Mouse (Mus musculus) CD4-positive, CD25-positive, alpha-beta regulatory T cell, adult 2 months (primary cell): ENCODE results near the gene Rhpn2.

Experiments used
- DNase-seq: peaks from one replicate; pipeline ENCODE4 v3.0.0-alpha.2; 2012; ENCODE audit warnings: low read depth, low spot score

The Rhpn2 gene

DNA sequence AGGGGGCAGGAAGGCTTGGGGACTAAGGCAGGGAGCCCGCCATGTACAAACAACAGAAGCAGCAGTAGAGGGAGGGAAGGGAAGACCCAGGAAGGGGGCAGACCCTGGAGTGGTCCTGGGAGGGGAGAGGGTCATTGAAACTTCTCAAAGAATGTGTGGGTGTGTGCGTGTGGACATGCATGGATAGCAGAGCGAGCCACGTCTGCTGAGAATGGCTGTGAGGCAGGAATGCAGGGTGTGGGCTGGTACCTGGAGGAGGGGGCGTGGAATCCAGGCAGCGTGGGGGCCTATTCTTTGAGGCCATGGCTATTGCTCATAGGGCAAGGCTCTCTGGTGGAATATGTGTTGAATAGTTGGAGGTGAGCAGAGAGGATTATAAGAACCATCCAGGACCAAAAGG lies 54.7 kb downstream of the Rhpn2 start:
- no peak for DNase-seq

DNA sequence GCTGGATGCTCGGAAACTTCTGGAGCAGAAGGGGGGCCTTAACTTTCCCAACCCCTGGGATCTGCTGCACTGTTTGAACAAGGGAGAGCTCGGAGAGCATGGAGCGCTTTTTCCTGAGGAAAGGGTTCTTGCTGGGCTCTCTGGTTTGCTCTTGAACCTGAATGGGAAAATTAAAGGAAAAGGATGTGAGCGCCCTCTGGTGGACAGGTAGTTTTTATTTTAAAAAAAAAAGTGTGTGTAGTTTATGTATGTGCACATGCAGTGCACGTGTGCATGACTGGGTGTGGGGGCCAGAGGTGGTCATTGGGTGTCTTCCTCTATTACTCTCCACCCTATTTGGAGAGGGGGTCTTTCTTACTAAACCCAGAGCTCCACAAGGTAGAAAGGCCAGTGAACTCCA lies 59.0 kb downstream of the Rhpn2 start:
- peak; percentile 28 for DNase-seq

DNA sequence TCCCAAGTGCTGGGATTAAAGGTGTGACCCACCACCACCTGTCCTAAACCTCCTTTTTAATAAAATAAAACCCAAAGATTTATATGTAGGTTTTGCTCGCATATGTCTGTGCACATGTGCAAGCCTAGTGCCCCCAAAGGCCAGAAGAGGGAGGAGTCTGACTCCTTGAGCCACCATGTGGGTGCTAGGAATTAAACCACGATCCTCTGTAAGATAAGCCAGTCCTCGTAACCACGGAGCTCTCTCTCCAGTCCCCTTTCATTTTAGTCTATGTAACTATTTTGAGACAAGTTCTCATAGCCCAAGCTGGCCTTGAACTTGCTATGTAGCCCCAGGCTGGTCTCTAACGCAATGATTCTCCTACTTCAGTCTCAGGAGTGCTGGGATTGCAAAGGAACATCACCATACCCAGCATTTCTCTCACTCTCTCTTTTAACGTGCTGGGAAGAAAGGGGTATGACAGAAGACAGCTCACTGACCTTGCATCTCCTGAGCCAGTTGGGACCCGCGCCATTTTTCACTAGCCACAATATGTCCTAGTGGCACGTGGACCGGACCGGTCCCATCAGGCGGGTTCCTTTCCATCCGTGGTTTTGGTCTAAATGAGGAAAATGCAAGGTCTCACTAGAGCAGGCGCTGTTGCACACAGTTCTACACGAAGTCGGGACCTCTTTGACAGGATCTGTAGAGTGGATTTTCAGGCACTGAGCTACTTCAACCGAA lies 61.9 kb downstream of the Rhpn2 start:
- peak; percentile 10 for DNase-seq

DNA sequence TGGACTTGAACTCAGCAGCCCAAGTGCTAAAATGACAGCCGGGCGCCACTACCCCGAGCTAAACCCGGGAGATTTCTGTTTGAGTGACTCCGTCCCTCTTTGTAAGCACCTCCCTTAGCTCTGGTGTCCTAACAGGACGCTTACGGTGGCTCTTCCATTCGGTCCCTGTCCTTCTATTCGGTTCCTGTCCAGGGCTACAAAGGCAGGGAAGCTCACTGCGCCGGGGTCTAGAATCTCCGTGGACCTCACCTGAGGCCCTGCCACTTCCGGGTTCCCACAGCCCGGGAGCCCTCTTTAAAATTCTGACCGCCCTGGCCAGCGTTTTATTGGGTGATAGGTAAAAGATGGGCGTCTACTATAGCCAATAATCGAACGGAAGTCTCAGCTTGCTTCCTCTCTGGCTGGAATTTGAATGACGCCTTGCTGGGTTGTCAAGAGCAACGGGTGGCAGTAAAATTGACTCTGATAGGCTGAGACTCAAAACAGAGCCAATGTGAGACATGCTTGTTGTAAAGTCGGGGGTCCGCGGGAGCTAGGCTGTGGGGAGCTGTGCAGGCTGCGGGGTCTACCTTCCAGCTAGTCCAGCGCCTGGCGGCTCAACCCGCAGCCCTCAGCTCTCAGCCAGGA lies 62.7 kb downstream of the Rhpn2 start, which contains the start of the genes Faap24 and Cep89:
Gene Faap24, minus strand, starts transcription at position 295 of the 627 bp plus-strand sequence.
Gene Cep89, plus strand, starts transcription at position 494 of the 627 bp plus-strand sequence.
- DNase-seq, result peak; percentile 95

DNA sequence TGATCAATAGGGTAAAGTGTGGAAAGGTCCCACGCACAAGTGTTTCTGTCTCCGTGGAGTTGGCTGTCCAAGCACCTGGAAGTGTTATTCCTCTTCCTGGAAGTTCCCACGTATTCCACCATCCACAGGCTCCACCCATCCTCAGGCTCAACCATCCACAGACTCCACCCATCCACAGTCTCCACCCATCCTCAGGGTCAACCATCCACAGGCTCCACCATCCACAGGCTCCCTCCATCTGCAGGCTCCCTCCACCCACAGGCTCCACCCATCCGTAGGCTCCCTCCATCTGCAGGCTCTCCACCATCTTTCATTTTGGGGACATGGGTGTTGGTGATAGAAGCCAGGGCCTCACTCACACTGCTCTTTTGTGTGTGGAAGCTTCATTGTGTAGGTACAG lies 67.2 kb downstream of the Rhpn2 start:
- no peak for DNase-seq

DNA sequence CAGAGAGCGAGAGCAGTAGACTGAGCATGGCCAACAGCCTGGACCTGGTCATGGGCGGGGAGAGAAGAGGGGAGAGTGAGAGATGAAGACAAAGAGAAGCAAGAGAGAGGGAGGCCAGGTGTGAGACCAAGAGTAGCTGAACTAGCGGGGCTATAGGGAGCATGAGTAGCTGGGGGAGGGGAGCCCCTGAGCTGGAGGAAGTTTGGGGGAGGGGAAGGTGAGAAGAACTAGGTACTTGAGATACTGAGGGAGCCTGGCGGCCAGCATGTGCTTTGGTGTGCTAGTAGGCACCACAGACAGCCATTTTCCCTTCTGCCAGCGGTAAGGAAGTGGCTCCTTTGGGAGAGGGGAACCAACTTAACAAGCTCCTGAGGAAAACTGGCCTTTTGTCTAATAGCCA lies 81.3 kb downstream of the Rhpn2 start:
- DNase-seq, result no peak

DNA sequence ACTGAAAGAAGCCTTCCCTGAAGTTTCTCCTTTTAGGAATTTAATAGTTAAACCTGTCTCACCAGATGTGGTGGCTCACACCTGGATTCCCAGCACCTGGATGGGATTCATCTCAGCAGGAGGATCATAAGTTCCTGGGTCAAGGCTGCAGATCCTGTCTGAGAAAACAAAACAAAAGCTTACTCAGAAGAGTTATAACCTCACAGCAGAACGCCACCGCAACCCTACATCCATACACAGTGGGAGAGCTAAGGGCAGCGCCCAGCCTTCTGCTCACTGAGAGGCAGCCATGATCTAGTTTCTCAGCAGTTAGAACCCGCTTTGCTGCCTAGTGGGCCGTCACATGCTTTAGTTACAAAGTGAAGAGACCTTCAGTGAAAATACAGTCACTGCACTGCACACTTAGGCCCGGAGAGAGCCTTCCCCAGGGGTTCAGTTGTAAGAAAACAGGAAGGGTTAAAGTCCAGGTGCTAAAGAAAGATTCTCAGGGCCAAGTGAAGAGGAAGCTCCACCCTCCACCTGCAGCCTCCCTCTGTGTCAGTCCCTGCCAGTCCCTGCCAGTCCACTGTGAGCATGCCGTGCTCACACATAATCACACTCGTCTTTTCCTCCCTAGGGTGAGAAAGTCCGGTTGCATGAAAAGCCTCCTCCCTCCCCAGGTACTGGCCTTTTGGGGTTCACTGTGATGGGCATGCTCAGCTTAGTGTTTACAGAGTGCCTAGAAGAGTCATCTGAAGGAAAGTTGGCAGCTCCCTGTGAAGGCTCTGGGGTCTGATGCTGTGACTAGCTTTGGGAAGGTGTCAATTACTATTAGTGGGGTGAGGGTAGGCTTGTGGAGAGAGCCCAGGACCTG lies 82.1 kb downstream of the Rhpn2 start:
- no peak for DNase-seq

DNA sequence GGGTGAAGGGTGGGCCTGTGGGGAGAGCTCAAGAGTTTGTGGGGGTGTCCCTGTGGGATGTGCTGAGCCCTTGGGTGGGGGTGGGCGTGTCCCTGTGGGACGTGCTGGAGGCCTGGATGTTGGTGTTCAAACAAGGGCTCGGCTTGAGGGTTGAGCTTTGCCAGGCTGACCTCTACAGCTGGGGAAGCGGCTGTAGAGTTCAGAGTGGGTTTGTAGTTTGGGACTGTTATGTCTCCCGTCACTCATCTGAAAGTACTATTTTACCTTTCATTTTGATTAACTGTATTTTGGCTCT lies 82.6 kb downstream of the Rhpn2 start:
- DNase-seq, result no peak

DNA sequence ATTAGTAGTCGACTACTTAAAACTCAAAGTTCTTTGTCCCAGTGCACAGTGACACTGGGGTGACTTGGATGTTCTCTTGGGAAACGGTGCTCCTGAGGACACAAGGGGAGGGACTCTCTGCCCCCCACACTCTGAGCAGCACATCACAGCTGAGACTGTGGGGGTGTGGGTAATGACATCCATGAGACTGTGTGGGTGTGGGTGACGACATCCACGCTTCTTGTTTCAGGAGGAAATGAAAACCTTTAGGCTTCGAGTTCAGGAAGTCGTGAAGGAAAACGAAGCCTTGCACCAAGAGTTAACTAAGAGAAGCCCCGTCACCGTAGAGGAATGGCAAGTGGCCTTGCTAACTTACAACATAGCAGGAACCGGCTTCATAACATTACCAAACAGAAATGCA lies 89.1 kb downstream of the Rhpn2 start:
- no peak for DNase-seq

DNA sequence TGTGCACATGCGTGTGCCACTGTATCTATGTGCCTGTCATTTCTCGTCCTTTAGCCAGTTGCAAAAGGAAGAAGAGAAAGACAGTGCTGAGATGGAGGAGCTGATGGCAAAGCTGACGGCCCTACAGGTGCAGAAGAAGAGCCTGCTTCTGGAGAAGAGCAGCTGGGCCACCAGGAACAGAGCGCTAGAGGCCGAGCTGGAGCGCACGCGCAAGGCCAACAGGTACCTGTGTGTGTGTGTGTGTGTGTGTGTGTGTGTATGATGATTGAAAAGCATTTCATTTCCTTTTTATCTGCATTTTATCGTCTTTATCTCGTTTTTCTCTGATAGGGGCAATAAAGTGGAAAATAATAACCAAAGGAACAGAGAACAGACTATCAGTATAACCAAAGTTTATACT lies 94.2 kb downstream of the Rhpn2 start:
- DNase-seq, result no peak

DNA sequence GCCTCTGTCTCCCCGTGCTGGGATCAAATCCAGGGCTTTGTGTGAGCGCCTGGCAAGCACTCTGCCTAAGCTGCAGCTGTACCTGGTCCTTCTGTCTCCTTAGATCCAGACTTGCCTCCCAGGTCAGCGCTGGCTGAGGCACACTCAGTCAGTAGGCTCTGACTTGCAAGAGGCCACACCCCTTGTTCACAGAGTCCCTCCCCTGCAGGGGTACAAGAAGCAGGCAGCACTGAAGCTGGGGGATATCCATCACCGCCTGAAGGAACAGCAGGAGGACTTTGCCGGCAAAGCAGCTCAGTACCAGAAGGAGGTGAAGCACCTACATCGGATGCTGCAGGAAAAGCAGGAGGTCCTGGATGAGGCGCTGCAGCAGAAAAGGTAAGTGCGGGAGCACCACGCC lies 101.3 kb downstream of the Rhpn2 start:
- no peak for DNase-seq
